In genomic region chr9:46431053-46431452, GRCm38 (mm10) we compare ENCODE assay signal across 29 mouse cellular contexts.
DNase-seq lines count a peak whose midpoint lies in the region; ATAC-seq and TF ChIP-seq lines count a peak whose summit lies in the region.
"Had no signal": no experiment of that assay in that cellular context is flagged by ENCODE, and none has a peak within 500 bp of the region (broad histone marks: within the 10 kb centered on the region; RNA-seq: fewer than 3 reads in every experiment).

No protein-coding gene starts in this region.

- H3K36me3 ChIP-seq in midbrain, embryonic 11.5 days (ENCODE audit: control insufficient read depth, insufficient read depth, low read length) = no peaks in the 10 kb centered on the region
- no peaks in the 10 kb centered on the region for H3K36me3 ChIP-seq in midbrain, postnatal 0 days (ENCODE audit: insufficient read depth, low read length)
- H3K36me3 ChIP-seq in stomach, embryonic 14.5 days (ENCODE audit: control insufficient read depth, insufficient read depth, low read length) = no peaks in the 10 kb centered on the region
- H3K36me3 ChIP-seq: embryonic facial prominence, embryonic 13.5 days; forebrain, embryonic 10.5 days; forebrain, embryonic 15.5 days; heart, embryonic 13.5 days; hindbrain, embryonic 13.5 days; neural tube, embryonic 15.5 days had no signal

- H3K27me3 ChIP-seq in midbrain, embryonic 11.5 days (ENCODE audit: control insufficient read depth, insufficient read depth, low read length) = no peaks in the 10 kb centered on the region
- no peaks in the 10 kb centered on the region for H3K27me3 ChIP-seq in midbrain, postnatal 0 days (ENCODE audit: insufficient read depth, low read length)
- H3K27me3 ChIP-seq in stomach, embryonic 14.5 days (ENCODE audit: control insufficient read depth, insufficient read depth, low read length) = no peaks in the 10 kb centered on the region
- H3K27me3 ChIP-seq: embryonic facial prominence, embryonic 13.5 days; forebrain, embryonic 15.5 days had no signal

- no peak for TF ChIP-seq CTCF in midbrain, postnatal 0 days (IDR thresholded peaks at IDR 0.05)

- ATAC-seq in midbrain, embryonic 11.5 days (ENCODE audit: low FRiP score) = 0 out of 2 replicates have a peak, but pooled peaks have one; percentile 48
- no peak for ATAC-seq in midbrain, postnatal 0 days (ENCODE audit: low FRiP score)
- peak; percentile 88 for ATAC-seq in stomach, embryonic 14.5 days (ENCODE audit: insufficient number of reproducible peaks, insufficient read depth, low FRiP score, low read depth)
- ATAC-seq: activated CD4-positive, CD25-positive, alpha-beta regulatory T cell, adult 4 months; forebrain, embryonic 15.5 days; lung, postnatal 0 days had no signal

- H3K4me1 ChIP-seq in midbrain, embryonic 11.5 days (ENCODE audit: control insufficient read depth, insufficient read depth, low read length) = no peaks in the 10 kb centered on the region
- no peaks in the 10 kb centered on the region for H3K4me1 ChIP-seq in midbrain, postnatal 0 days (ENCODE audit: insufficient read depth, low read length)
- H3K4me1 ChIP-seq in stomach, embryonic 14.5 days (ENCODE audit: control insufficient read depth, insufficient read depth, low read length) = no peaks in the 10 kb centered on the region
- H3K4me1 ChIP-seq: embryonic facial prominence, embryonic 13.5 days; forebrain, embryonic 15.5 days; heart, embryonic 13.5 days; neural tube, embryonic 15.5 days had no signal

- no peak for DNase-seq in midbrain, embryonic 11.5 days (ENCODE audit: low spot score, missing footprints)
- DNase-seq in midbrain, postnatal 0 days (ENCODE audit: low spot score) = no peak
- peak; percentile 11 for DNase-seq in liver
- DNase-seq in kidney, postnatal 36 days = no peak
- DNase-seq in thymus, postnatal 0 days (ENCODE audit: low spot score) = no peak
- no peak for DNase-seq in frontal cortex, postnatal 25 days (ENCODE audit: low spot score in 2 of 2)
- DNase-seq: adrenal gland, adult 2 months; B cell, adult 2 months; cerebellum, adult 11 months; cerebellum, adult 9-11 months; heart, postnatal 10 days; kidney, adult 8-10 months; layer of hippocampus, postnatal 36 days; left cerebral cortex, postnatal 4 days; midbrain, embryonic 14.5 days; retina, postnatal 1 day; right cerebral cortex, postnatal 25 days; thymus, postnatal 25 days had no signal

- H3K9ac ChIP-seq in midbrain, embryonic 11.5 days (ENCODE audit: low read length) = no peak overlapping the region
- no peak overlapping the region for H3K9ac ChIP-seq in midbrain, postnatal 0 days (replicated peaks; ENCODE audit: low read length, poor library complexity, severe bottlenecking)
- no peak overlapping the region for H3K9ac ChIP-seq in stomach, embryonic 14.5 days (replicated peaks; ENCODE audit: low read depth, low read length)
- H3K9ac ChIP-seq: embryonic facial prominence, embryonic 13.5 days; forebrain, embryonic 15.5 days; heart, embryonic 13.5 days; hindbrain, embryonic 13.5 days; neural tube, embryonic 15.5 days had no signal

- no peak overlapping the region for H3K27ac ChIP-seq in midbrain, embryonic 11.5 days (ENCODE audit: low read depth, low read length)
- no peak overlapping the region for H3K27ac ChIP-seq in midbrain, postnatal 0 days (ENCODE audit: low read depth, low read length)
- 0 out of 2 replicates have a peak overlapping the region, but pooled peaks have one; percentile 15 for H3K27ac ChIP-seq in stomach, embryonic 14.5 days (ENCODE audit: low read length)
- H3K27ac ChIP-seq: embryonic facial prominence, embryonic 13.5 days; forebrain, embryonic 10.5 days; forebrain, embryonic 15.5 days; heart, embryonic 13.5 days; hindbrain, embryonic 13.5 days; kidney, postnatal 0 days; macrophage; neural tube, embryonic 15.5 days had no signal

- no peak overlapping the region for H3K4me3 ChIP-seq in midbrain, embryonic 11.5 days (ENCODE audit: low read depth, low read length)
- H3K4me3 ChIP-seq in midbrain, postnatal 0 days (ENCODE audit: low read depth, low read length) = no peak overlapping the region
- H3K4me3 ChIP-seq in stomach, embryonic 14.5 days (ENCODE audit: low read depth, low read length) = no peak overlapping the region
- H3K4me3 ChIP-seq: embryonic facial prominence, embryonic 13.5 days; forebrain, embryonic 10.5 days; forebrain, embryonic 15.5 days; heart, embryonic 13.5 days; hindbrain, embryonic 13.5 days; neural tube, embryonic 15.5 days had no signal

- 75% methylated on average over 13 of the region's 13 CpGs for WGBS in midbrain, embryonic 11.5 days
- WGBS in midbrain, postnatal 0 days = 76% methylated on average over 13 of the region's 13 CpGs
- 43% methylated on average over 13 of the region's 13 CpGs for WGBS in stomach, embryonic 14.5 days

- no peaks in the 10 kb centered on the region for H3K9me3 ChIP-seq in midbrain, embryonic 11.5 days (ENCODE audit: control insufficient read depth, low read length)
- peaks cover 6% of the 10 kb centered on the region; the same call in 1 of the 2 replicates for H3K9me3 ChIP-seq in midbrain, postnatal 0 days (ENCODE audit: low read length)
- H3K9me3 ChIP-seq in stomach, embryonic 14.5 days (ENCODE audit: control insufficient read depth, low read depth, low read length) = peaks cover 4% of the 10 kb centered on the region; the same call in 1 of the 2 replicates

- no peak overlapping the region for H3K4me2 ChIP-seq in midbrain, embryonic 11.5 days
- H3K4me2 ChIP-seq in midbrain, postnatal 0 days (ENCODE audit: low read depth, low read length, poor library complexity, severe bottlenecking) = no peak overlapping the region
- no peak overlapping the region for H3K4me2 ChIP-seq in stomach, embryonic 14.5 days (replicated peaks; ENCODE audit: low read depth, low read length)
- H3K4me2 ChIP-seq: embryonic facial prominence, embryonic 13.5 days; forebrain, embryonic 15.5 days; heart, embryonic 13.5 days; hindbrain, embryonic 13.5 days; neural tube, embryonic 15.5 days had no signal
